Mouse (Mus musculus) ovary, postnatal 36 days (tissue): ENCODE measurements around the gene Cyp2t4.

Experiments
- DNase-seq: peaks from one replicate; pipeline ENCODE4 v3.0.0; 2022; ENCODE audit warnings: low spot score, mixed read lengths

Cyp2t4 gene

DNA sequence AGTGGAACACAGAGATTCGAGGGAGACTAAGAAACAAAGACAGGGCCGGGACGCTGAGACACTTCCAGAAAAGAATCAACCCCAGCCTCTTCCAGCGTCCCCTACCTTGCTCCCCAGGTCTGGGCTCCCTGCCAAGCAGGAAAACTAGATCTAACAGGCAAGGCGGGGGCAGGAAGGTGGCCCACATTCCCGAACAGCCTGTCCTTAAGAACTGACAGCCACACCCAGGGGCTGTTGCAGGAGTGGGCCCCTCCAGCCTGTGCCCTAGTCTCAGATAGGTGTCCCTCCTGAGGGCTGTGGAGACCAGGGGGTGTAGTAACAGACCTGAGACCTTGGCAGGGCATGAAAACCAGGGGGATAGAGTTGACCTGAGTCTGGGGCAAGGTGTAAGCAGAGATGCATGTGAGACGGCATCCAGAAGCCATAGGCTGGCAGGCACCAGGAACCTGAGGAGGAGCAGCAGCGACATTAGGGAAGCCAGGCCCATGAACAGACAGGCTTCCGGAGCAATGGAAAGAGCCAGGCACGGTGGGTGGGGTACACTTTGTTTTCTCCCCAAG is at the start of gene Cyp2t4:
TSS of gene Cyp2t4 (plus strand) at position 510 of the 560 bp plus-strand sequence.
- DNase-seq, result no peak

DNA sequence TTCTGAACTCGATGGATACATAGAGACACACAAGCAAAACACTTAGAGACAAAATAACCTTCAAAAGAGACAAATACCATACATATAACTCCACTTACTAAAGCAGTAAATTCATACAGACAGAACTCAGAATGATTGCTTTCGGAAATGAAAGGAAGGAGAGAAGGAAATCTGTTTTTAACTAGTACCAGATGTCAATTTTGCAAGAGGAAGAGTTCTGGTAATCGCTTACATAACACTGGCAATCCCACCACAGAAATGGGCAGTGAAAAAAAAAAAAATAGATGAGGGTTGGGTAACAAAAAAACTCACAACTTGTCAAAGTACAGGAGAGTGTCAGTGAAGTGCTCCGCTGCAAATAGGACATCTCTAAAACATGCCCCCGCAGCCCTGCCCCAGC is 48.6 kb upstream of the Cyp2t4 start:
- no peak for DNase-seq

DNA sequence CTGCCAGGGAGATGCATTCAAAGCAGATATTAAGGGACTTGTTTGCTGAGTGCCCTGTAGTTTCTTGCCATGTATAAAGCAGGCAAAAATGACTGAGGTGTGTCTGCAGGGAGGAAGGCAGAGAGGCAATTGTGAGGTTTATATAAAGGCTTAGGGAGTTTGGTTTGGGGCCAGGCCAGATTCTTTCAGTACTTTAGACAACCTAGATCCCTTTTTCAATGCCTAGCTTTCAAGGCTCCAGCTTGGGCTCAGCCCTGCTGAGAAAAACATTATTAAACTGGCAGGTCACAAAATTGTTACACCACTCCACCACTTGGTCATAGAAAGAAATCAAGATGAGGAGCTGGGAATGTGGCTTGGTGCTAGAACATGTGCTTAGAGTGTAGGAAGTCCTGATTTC is 43.2 kb upstream of the Cyp2t4 start:
- no peak for DNase-seq

DNA sequence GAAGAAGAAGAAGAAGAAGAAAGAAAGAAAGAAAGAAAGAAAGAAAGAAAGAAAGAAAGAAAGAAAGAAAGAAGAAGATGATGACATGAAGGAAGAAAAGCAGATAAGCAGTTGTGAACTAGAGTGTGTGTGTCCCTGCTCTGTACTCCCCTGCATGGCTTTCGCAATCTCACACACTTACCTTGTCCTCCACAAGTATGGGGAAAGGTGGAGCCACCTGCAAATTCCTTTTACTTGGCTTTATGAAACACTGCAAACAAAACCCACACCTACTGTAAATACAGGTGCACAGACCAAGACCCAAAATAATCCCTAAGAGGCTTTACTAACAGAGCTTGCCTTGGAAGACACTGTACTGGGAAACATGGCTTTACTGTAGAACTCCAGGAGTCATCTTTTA is 42.5 kb upstream of the Cyp2t4 start:
- no peak for DNase-seq

DNA sequence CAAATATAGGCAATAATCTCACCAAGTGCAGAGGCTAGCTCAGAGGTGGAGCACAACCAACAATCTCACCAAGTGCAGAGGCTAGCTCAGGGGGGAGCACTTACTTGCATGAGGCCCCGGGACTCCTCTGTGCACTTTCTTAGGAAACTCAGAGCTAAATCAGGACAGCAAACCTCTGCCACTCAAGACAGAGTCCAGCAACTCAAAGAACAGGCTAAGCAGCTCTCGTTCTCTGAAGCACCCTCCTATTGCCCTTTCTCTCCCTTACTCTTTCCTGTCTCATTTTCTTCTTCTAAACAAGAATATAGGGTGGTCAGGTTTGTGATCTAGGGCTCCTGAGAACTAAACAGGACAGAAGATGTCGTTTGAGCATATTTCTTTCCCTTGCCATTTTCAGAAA is 41.5 kb upstream of the Cyp2t4 start:
- no peak for DNase-seq

DNA sequence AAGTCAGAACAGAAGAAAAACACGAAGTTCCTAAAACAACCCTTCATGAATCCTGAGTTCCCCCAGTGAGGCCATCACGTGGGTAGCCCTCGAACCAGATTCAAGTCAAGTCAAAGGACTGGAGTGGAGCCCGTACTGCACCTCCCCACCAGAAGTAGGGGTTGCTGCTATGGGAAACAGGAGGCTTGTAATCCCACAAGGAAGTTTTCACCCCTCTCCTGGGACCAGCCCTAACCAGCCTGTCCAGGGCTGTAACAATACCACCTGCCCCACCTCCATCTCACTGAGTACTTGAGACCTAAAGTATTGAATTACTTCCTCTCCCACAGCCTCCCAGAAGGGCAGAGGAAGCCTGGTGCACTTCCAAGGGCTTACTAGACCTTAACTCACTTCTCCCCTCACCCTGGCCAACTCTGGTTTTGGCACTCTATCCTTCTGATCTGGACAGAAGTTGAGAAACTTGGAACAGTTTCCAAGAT is 35.4 kb upstream of the Cyp2t4 start:
- DNase-seq, result peak; percentile 40

DNA sequence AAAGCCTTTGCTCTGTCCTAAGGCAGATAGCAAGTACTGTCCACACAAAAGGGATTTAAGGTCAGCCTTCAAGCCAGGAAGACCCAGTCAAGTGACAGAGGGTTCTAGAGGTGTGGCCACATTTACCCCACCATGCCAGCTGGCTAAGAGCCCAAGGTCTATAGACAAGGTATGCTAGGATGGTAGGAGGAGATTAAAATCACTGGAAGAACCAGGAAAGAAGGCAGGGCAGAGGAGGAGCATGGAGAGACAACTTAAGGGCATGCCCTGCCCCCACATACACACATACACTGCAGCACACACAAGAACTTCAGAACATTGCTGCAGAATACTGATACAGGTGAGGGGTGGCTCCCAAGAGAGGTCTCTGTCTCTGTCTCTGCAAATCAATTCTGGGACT is 33.8 kb upstream of the Cyp2t4 start, which contains the start of gene Cyp2f2:
TSS of gene Cyp2f2 (plus strand) at position 234 of the 400 bp plus-strand sequence.
- DNase-seq, result no peak

DNA sequence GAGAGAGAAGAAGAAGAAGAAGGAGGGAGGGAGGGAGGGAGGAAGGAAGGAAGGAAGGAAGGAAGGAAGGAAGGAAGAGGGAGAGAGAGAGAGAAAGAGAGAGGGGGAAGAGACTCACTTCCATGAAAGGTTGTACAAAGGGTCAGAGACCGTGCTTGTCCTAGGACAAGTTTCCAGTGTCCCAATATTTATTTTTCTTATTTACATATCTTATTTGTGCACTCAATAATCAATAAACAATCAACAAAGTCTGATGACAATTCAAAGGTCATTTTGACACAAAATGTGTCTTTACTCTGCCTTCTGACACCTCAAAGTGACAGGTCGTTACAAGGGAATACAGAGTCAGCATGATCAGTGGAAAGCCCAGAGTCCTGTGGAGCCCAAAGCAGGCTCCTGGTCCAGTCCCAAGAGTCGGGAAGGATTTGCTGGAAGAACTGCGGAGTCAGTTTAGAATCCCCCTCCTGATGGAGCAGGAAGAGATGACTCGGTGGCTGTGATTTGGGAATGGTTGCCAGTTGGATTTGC is 29.1 kb upstream of the Cyp2t4 start:
- DNase-seq, result no peak

DNA sequence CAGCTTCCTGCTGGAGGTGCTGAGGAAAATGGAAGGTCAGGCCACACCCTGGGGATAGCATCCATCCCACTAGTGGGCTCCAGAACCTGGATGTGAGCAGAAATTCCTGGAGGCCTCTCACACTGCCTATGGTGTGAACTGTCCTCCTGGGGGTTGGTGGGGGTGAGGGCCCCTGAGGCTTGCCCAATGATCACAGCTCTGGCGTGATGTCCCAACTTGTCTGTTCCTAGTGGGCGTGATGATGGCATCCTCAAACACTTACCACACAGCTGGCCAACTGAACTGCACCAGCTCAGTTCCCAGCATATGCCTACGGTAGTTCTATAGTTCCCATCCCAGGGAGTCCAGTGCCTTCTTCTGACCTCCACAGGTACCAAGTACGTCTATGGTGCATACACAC is 28.5 kb upstream of the Cyp2t4 start:
- no peak for DNase-seq

DNA sequence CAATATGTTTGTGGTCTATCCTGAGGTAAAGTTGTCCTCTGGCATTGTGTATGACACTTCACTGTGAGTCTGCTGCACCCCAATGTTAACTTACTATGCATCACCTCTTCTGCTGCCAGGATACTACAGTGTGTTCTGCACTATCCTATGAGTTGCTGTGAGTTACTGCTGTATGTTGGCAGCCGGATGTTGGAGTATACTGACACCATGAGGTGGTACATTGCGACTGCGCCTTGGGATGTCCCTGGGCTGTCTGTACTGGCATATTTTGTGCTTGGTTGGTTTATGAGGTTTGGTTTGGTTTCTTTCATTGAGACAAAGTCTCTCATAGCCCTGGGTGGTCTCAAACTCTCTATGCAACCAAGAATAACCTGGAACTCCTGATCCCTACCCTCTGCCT is 25.4 kb upstream of the Cyp2t4 start:
- DNase-seq, result peak; percentile 45

DNA sequence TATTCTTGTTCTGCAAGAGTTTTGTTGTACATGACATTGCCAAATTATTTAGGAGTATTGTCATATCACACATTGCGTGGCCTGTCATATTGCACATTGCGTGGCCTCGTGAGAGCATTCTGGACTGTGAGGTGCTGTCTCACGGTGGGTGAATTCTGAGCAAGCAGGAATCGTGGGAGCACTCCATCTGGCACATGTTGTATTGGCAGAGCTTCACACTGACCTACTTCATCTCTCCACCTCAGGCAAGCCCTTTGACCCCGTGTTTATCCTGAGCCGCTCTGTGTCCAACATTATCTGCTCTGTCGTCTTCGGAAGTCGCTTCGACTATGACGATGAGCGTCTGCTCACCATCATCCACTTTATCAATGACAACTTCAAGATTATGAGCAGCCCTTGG is 24.6 kb upstream of the Cyp2t4 start:
- DNase-seq, result no peak

DNA sequence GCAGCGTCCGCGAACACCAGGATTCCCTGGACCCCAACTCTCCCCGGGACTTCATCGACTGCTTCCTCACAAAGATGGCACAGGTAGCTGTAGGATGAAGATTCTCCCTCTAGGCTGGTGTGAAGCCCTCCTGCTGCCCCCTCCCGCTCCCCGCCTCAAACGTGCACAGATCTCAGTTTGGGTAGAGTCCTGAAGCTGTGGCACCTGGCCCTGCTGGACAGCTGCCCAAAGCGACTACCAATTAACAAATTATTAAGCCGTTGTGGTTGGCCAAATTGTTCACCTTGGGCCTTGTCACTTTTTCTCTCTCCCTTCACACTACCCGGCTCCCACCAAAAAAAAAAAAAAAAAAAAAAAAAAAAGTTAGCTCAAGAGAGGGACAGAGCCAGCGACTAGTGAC is 23.7 kb upstream of the Cyp2t4 start:
- no peak for DNase-seq

DNA sequence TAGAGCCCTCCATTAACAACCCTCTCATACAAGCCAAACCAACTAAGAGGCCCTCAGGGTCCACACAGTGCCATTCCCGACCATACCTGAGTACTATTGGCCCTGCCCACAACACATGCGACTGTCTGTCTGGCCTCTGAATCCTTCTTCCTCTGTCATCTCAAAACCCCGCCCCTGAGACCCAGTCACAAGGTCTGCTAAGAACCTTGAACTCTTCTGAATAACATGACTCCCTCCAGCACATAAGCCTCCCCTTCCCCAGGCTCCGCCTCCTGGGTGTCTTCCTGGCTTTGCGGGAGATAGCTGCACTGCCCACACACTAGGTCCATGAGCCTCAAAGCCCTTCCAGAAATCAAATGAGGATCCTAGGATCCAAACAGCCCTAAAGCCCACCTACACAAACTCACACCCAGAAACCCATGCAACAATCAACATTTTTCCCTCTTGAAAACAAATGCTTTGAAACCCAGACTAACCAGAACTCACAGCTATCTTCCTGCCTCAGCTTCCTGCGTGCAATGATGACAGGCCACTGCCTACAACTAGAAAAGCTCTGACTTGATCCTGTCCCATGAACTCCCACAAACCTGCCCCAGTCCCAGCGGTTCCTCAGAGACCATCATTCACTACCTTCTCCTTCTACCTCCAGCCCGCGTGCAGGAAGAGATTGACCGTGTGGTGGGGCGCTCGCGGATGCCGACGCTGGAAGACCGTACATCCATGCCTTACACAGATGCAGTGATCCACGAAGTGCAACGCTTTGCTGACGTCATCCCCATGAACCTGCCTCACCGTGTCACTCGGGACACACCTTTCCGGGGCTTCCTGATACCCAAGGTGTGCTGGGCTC is 22.8 kb upstream of the Cyp2t4 start:
- DNase-seq, result no peak

DNA sequence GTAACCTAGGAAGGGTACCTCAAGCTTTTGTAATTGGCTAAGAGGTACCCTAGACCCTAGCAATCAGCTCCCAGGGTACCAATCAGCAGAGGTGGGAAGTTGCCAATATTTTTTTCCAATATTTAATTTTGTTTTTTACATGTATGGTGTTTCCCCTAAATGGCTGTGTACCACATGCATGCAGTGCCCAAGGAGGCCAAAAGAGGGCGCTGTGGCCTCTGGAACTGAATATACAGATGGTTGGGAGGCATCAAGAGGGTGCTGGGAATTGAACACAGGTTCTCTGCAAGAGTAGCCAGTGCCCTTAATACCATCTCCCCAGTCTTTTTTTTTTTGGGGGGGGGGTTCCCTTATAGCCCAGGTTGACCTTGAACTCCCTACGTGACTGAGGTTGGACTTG is 22.1 kb upstream of the Cyp2t4 start:
- no peak for DNase-seq

DNA sequence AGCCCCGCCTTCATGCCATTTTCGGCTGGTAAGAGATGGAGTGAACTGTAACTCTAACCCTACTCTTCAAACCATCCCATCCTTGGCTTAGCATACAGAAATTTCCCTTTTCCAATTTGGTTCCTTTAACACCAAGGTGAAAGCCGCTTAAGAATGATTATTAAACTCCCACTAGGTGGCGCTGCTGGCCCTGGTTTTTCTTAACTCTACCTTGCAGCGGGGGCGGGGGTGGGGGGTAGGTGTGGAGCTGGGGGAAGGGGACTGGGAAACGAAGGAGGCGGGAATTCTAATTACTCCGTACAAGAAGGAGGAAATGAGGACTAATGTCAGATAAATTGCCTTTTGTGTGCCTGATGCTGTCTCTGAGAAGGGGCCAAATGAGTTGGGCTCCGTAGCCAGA is 20.9 kb upstream of the Cyp2t4 start:
- DNase-seq, result no peak

DNA sequence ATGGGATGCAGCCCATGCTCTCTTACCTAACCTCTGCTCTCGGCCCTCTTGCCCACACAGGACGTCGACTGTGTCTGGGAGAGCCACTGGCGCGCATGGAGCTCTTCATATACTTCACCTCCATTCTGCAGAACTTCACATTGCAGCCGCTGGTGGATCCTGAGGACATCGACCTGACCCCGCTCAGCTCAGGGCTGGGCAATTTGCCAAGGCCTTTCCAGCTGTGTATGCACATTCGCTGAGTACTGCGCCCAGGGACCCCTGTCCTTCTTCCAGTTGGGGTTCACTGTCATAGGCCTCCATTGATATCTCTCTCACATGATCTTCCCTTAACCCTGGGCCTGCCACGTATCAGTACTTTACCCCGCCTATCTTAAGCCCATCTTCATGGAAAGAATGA is 20.4 kb upstream of the Cyp2t4 start:
- peak; percentile 32 for DNase-seq

DNA sequence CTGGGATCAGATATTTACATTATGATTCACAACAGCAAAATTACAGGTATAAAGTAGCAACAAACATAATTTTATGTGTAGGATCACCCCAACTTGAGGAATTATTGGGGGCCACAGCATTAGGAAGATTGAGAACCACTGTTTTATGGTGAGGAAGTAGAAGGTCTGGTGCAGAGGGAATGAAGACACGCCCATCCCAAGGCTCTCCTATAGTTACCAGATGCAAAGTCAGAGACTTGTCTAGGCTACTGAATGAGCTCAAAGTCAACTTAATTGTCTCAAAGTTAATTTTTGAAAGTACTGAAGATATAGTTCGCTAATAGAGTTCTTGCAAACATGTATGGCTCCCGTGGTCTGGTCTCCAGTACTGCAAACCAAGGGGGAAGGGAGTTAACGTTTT is 19.8 kb upstream of the Cyp2t4 start:
- DNase-seq, result no peak

DNA sequence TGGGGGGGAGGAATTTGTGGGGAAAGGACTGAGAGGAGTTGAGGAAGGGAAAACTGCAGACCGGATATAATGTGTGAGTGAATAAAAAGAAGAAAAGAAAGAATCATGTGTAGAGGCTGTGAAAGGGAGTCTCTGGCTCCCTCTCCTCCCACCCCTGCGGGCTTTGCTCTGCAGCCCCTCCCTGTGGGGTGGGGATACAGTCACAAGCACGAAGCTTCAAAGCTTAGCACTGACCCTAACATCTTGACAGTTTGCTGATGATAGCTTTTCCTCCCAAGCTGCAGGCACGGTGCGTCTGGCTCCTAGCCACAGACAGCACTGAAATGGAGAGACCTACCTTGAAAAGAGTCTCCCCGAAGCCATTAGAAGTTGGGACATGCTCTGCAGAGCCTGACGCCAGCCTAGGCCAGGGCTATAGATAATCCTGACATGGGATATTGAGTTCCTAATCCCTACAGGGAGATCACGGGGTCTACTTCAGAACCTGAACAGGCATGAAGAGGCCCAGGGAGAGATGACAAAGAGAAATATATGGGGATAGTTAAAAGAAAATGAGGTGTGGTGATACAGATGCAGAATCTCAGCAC is 17.0 kb upstream of the Cyp2t4 start:
- no peak for DNase-seq

DNA sequence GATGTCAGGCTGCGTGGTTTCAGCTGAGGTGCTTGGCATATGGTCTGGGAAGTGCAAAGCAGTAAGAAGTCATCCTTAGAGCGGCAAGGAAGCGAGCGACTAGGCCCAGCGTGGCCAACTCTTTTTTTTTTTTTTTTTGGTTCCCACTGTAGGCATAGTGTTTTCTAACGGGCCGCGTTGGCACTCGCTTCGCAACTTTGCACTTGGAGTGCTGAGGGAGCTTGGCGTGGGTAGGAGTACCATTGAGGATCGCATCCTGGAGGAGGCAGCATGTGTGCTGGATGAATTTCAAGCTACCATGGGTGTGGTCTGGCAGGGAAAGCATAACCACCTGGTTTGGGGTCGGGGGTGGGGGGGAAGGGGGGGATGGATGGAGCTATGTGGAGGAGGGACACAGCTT is 2.5 kb downstream of the Cyp2t4 start:
- no peak for DNase-seq

DNA sequence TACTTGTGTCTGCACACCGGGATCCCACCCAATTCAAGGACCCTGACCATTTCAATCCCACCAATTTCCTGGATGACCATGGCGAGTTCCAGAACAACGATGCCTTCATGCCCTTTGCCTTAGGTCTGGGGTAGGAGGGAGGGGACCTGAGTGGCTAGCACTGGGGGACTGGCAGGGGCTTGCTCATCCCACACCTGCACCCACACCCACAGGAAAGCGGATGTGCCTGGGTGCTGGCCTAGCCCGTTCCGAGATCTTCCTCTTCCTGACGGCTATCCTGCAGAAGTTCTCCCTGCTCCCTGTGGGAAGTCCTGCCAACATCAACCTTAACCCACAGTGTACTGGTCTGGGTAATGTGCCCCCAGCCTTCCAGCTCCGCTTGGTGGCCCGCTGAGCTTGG is 4.7 kb downstream of the Cyp2t4 start:
- no peak for DNase-seq

DNA sequence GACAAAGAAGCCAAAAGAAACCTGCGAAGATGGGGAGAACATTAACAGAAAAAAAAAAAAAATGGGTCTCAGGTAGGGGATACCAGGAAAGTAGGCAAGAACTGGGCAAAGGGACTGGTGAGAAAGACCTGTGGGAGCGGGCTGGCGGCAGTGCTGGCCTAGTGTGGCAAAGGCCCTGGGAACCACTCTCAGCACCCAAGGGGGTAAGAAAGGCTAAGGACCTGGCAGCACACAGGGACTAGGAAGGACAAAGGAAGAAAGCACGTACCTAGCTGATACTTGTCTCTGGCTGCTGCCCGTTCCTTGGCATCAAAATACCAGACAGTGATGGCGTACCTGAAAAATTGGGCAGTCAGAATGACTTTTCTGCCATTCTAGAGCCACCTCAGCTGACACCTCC is 5.7 kb downstream of the Cyp2t4 start:
- DNase-seq, result no peak

DNA sequence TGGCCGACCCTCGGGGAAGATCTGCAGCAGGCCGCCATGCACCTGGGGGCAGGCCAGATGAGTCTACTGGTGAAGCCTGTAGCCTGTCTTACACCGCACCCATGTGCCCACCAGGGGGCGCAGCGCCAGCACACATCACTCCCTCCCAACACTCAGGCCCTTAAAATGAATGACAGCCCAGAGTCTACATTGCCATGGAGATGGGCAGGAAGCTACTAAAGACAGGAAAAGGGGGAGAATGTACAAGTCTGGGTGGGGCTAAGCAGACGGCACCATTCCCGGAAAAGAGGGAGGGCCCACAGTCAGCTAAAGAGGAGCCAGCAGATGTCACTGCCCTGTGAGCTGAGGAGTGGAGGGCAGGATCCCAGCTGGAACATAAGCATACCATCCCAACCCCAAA is 6.4 kb downstream of the Cyp2t4 start:
- DNase-seq, result peak; percentile 81

DNA sequence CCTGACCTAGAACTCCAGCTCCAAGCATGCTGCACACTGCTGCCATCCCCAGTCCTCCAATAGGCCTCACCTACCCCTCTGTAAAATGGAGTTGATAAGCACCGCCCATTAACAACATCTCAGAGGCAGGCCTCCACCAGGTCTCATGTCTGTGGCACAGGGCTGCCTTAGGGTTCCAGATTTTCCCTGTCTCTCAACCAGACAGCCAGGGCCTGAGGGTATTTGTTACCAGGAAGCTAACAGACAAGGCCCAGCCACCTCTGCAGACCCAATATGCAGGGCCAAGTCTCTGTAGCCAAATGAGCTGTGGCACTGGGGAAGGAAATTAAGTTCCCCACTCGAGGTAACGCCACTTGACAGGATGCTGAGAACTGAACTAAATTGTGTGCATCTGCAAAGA is 7.4 kb downstream of the Cyp2t4 start:
- no peak for DNase-seq
